Mouse (Mus musculus): ENCODE measurements around the gene Acvr1b.

Gene Acvr1b

DNA sequence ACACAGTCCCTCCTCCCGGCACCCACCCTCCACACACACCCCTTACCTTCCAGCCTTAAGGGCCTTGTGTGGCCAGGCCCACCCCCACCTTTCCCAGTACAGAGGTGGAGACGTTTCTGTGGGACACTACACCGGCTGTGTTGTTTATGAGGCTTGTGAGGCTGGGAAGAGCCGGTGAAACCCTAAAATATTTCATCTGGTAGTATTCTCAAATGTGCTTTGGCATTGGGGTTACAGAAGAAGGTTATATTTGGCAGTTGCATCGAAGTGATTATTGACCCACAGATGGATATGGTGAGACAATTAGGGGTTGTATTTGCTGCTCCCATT lies 1.2 kb downstream of the Acvr1b start:
- DNase-seq (ENCODE audit: low read depth, low spot score): no peak

DNA sequence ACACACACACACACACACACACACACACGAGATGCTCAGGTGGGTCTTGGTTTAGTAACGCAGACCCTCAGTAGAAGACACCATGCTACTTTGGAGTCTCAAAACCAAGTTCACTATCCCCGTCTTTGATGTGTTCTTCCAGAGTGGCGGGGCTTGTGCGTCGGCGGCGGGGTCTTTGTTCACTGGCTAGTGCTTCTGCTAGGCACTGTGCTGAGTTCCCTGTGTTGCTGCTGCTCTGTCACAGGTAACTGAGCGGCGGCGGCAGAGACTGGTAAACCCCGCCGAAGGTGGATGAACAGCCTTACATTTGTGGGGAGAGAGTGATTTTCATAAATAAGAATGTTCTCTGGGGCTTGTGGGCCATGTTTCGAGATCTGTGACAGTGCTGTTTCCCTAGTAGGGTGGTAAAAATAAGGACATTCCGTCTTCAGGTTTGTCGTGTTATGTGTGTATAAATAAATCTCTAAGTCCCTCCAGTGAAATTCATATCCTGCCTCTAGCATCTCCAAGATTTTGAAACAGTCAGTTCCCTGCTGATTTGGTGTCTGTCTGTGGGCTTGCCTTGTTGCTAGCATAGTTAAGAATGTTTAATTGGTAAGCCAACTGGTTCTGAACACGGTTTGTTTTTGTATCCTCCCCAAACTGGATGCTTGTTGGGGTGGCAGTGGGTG lies 1.9 kb downstream of the Acvr1b start:
- no peak for DNase-seq (ENCODE audit: low read depth, low spot score)

DNA sequence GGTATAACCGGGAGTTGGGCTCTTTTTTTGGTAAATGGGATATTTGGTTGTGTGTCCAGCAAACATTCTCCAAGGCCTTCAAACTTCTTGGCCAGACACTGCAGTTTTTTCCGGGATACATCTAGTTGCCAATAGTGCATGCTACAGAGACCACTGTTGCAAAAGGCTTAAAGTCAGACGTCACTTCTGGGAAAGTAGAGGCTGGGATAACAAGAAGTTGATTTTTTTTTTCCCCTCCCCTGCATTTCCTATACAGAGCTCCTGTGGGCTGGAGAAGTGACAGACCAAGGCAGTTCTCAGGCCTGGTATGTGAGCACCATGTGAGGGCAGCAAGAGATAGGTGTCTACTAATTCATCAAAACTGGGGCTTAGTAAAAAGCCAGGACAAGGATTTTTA lies 2.4 kb downstream of the Acvr1b start:
- DNase-seq (ENCODE audit: low read depth, low spot score): no peak

DNA sequence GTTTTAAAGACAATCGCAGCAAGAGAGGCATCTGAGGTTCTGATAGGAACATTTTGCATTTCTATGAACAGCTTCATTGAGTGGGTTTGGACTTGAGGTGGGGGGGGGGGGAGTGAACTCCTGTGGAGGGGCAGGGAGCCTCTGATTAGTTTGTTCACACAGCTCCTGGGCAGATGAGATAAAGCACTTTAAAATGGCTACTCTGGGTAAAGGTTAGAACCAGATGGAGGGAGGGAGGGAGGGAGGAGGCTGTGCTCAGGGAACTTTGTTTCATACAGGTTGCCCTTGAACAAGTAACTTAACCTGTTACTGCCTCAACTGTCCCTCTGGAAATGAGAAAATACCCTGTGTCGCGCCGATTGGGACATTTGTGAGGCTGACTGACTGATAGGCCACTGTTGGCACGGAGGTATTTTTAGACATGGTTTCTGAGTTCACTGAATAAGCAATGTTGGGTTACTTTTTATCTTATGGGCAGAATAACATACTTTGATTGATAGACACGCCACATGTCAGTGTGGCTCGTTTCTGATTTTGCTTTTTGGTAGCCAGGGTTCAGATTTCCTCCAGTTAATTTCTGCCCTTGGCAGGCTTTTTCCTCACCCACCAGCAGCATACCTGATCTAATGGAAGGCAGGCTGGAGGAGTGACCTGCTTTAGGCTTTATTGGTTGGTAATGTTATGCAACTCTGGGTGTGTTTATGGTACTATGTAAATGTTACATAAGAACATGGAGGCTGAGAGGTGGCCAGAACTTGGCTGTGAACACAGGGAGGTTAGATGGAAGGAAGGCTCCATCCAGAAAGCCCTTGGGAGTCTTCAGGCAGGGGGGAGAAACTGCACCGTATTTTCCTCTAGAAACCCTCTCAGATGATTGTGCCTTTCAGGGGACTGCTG lies 3.2 kb downstream of the Acvr1b start:
- DNase-seq (ENCODE audit: low read depth, low spot score): no peak

DNA sequence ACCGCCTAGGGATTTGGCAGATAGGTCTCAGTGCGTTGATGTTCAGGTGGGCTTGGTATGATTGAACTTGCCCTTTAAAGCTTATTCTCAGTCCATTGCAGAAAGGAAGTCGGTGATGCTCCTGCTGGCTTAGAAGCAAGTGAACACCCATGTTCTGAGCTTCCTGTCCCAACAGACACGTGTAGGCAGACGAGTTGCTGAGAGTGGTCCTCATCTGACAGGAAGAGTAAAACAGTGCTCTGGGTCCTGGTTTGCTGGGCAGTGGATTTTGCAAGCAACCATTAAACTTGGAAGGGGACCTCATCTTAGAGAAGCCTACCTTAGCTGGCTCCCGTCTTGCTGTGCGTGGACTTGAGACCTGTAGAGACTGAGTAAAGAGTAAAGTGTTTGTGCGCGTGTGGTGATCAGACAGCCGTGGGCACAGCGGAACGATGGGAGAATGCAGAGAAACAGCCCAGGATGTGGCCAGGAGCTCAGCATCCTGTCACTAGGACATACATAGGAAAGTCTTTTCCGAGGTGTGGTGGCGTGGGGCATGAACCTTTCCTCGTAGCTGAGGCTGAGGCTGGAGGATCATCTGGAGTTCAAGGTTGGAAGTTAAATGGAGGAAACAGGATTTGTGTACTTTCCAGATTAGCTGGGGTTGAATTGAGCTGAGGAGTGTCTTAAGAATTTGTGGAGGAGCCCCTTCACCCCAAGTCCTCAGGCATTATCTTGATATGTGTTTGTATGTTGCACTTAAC lies 6.7 kb downstream of the Acvr1b start:
- DNase-seq (ENCODE audit: low read depth, low spot score): no peak

DNA sequence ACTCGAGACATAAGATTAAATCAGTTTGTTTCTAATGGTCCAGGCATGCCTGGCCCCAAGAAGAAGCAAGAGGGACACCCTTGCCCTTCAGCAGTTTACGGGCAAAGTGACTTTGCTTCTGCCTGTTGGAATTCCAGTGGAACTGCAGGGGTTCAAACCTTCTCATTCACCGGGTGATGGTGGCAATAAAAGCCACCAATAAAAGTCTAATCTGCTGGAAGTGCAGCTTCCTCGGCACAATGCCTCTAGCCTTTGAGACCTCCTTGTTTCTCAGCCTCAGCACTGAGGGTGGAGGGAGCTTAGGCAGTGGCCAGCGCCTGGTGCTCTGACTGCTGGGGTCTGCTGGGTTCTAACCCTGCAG lies 7.2 kb downstream of the Acvr1b start:
- no peak for DNase-seq (ENCODE audit: low read depth, low spot score)

DNA sequence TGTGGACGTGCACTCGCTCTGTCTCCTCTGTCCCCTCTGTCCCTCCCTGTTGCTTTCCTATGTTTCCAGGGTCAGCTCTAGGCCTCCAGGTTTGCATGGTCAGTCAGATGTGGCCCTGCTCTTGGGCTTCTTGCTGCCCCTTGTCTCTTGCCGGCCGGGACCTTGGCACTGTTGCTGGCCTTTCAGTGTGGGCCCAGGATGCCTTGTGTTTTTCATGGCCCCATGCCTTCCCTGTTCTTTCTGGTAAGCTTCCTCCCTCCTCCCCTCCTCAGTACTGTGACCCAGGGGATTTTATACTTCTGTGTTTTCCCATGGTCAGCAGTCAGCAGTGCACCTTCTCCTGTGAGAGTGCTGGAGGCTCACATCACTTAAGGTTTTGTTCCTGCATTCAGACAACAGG lies 7.6 kb downstream of the Acvr1b start:
- DNase-seq (ENCODE audit: low read depth, low spot score): no peak

DNA sequence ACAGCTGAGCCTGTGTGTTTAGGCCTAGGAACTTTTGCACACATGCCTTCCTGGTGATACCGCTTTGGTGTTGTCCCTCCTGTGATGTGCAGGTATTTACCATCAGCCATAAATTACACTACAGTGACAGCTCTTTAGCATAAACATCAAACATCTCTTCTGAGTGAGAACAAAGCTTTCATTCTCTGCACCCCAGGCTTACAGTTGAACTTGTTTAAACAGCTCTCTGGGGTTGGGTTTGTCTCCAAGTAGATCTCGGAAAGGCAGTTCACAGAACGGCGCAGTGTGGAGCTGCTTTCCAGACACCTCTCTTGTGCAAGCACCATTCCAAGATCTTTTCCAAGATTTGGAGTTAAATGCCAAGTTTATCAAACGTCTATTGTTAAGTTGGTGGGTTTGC lies 8.8 kb downstream of the Acvr1b start:
- DNase-seq (ENCODE audit: low read depth, low spot score): no peak

DNA sequence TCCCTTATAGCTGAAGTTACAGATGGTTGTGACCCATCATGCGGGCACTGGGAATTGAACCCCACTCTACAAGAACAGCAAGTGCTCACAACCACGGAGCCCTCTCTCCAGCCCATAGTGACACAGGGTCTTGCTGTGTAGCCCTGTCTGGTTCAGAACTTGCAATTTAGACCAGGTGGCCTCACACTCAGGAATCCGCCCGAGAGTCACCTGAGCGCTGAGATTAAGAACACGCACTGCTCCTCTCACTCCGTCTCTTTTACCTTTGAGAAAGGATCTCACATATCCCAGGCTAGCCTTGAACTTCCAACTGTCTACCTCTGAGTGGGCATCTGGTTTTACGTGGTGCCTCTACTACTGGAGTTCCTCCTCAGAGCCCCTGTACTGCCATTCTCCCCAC lies 10.4 kb downstream of the Acvr1b start:
- no peak for DNase-seq (ENCODE audit: low read depth, low spot score)

DNA sequence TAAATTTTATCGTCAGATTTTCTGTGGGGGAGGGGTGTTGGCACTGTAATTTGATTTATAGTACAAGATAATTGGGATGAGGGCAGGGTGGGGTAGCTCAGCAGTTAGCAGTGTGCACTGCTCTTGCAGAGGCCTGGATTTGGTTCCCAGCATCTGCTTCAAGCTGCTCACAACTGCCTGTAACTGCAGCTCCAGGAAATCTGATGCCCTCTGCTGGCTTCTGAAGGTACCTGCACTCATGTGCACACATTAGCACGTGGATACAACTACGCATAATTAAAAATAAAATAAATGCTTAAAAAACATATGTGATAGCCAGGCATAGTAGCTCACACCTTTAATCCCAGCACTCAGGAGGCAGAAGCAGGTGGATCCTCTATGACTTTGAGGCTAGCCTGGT lies 11.7 kb downstream of the Acvr1b start:
- DNase-seq (ENCODE audit: low read depth, low spot score): no peak

DNA sequence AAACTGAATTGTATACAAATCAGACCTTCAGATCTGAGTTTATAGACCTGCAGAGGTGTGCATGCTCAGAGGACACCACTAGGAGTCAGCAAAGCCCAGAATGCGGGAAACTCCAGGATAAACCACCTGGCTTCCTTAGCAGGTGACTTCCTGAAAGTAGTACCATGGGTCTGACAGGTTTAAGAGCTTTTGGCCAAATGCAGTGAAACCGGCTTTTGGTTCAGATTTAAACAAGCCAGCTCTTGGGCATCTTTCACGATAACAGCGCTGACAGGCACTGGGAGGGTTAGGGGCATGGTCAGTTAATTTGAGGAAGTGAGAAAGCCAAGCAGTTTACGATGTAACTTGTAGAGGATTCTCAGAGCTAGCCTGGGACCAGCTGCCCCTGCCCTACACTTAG lies 14.0 kb downstream of the Acvr1b start:
- DNase-seq (ENCODE audit: low read depth, low spot score): no peak

DNA sequence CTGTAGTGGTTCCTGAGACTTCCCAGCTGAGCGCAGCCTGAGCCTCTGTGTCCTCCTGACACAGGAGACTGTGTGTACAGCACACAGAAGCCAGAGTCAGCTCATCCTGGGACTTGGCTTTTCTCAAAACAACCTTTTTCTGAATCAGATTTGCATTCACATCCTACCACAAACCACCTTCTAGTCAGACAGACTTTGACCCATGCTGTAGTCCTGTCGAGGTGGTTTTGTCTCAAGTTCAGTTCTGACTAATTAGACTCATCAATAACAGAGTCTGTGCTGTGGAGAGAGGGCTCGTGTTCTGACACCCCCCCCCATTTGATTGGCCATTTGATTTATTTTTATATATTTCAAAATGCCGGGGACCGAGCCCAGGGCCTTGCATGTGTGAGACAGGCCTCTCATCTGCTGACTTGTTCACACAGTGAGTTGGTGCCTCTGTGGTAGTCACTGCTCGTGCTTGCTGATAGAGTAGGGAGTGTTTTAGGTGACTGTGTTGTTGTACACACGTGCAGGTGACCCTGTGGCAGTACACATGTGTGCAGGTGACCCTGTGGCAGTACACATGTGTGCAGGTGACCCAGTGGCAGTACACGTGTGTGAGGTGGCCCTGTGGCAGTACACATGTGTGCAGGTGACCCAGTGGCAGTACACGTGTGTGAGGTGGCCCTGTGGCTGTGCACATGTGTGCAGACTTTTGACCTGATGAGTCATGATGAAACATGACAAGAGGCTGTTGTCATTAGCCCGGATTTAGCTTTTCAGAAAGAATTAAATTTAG lies 16.3 kb downstream of the Acvr1b start:
- DNase-seq (ENCODE audit: low read depth, low spot score): no peak

DNA sequence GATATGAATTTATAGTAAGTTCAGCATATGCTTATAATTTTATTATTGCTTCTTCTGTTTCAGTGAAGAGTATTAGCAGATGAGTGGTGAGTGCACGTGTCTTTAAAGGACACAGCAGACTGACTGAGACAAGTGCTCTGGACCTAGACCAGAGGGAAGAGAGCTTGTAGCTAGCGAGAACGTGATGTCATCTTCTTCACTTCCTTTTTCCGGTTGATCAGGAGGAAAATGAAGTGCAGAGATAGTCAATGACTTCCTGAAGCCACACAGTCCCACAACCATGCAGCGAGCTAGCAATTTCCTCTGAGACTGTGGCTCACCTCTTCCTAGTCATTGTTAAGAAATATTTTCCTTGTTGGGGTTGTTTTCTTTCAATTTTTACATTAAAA lies 16.9 kb downstream of the Acvr1b start:
- no peak for DNase-seq (ENCODE audit: low read depth, low spot score)

DNA sequence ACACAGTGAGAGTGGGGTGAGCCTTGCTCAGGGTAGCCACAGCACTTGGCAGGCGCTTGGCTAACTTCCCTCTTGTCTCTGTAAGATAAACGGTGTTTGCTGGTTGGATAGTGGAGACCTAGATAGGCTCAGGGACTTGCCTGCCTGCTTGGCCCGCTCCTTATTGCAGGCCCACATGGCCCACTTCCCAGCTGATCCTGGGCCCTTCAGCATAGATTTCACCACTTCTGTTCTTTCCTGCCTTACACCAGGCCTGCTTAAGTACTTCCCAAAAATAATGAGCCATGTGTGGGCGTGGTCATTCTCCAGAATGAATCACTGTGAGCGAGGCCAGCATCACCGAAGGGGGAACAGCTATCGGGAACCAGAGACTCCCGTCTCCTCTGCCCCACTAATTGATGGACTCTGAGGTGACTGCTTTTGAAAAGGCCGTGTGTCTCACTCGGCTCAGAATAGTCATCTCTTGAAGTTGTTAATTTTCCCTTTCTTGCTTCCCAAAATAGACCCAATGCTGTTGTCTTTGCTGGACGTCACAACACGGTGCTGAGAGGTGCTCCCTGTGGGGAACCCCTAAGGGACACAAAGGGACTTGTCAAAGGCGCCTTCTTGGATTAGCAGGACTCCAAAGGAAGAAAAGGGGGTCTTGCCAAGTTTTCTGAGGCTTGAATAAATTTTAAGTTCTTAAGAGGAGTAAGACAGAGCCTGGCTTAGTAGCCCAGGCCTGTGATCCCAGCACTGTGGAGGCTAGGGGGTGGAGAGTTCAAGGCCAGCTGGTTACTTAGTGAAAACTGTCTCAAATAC lies 17.8 kb downstream of the Acvr1b start:
- no peak for DNase-seq (ENCODE audit: low read depth, low spot score)

DNA sequence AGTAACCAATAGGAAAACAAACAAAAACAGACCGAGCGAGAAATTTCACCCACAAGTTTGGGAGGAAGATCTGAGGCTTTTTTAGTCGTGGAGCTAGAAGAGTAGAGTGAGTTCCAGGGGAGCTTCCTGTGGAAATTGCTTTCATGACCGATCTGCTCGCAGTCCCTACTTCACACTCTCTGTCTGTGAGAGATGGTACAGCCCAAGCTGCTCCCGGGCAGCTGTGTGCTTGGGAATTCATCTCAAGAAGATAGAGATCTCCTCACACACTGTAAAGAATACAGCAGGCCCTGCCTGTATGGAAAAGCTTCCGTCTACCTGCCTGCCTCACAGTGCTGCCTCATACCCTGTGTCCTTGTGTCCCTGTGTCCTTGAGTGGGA lies 18.4 kb downstream of the Acvr1b start:
- DNase-seq (ENCODE audit: low read depth, low spot score): no peak

DNA sequence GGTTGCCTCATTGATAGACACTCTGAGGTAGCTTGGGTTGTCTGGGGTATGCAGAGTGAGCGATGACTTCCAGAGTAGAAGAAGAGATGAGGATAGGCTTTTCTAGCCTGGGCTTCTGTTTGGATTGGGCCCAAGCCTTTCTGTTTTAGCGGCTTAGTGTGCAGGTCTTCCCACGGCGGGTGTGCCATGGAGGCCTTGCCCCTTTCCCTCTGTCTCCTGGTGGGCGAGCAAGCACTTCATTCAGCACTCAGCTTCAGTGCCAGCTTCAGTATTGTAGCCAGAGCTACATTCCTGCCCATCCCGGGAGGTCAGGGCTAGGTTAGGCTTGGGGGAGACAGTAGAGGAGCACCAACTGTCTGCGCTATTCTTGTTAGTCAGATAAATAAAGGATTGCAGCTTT lies 18.8 kb downstream of the Acvr1b start:
- no peak for DNase-seq (ENCODE audit: low read depth, low spot score)

DNA sequence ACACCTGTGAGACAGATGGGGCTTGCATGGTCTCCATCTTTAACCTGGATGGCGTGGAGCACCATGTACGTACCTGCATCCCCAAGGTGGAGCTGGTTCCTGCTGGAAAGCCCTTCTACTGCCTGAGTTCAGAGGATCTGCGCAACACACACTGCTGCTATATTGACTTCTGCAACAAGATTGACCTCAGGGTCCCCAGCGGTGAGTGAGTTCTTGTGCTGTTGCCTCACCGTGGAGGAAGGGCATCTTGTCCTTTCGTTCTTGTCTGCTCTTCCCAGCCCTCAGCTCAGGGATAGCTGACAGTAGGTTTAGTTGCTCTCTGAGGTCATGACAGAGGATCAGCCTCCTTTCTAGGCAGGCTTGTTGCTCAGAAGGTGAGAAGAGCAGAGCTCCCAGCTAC lies 20.1 kb downstream of the Acvr1b start:
- DNase-seq (ENCODE audit: low read depth, low spot score): no peak

DNA sequence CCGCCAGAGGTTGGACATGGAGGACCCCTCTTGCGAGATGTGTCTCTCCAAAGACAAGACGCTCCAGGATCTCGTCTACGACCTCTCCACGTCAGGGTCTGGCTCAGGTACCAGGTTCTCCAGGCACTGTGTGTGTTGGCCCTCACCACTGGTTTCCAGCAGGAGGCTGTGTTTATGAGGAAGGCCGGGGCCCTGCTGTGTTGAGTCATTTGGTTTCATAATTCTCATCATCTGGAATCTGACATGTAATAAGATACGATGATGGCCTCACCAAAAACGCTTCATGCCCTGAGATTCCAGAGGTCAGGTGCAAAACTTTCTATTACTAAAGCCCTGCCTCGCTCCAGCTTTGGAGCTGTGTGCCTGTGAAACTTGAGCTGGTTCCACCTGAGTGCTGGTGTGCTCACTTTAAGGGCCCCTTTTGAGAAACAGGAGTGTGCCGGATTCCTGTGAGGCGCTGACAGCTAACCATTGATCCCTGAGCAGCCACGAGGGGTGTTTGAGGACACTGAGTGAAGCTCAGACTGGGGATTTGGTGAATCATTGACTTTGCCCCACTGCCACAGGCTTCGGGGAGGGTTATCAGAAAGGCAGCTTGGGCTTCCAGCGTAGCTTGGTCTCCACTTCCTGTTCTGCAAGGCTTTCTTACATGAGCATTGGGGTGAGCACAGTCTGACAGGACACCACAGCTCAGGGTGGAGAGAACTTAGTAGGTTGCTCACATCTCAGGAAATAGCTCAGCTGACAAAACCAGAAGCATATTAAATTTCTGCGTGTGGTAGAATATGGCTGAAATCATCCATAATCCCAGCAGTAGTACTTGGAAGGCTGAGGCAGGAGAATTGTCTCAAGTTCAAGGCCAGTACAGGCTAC lies 21.3 kb downstream of the Acvr1b start:
- no peak for DNase-seq (ENCODE audit: low read depth, low spot score)

DNA sequence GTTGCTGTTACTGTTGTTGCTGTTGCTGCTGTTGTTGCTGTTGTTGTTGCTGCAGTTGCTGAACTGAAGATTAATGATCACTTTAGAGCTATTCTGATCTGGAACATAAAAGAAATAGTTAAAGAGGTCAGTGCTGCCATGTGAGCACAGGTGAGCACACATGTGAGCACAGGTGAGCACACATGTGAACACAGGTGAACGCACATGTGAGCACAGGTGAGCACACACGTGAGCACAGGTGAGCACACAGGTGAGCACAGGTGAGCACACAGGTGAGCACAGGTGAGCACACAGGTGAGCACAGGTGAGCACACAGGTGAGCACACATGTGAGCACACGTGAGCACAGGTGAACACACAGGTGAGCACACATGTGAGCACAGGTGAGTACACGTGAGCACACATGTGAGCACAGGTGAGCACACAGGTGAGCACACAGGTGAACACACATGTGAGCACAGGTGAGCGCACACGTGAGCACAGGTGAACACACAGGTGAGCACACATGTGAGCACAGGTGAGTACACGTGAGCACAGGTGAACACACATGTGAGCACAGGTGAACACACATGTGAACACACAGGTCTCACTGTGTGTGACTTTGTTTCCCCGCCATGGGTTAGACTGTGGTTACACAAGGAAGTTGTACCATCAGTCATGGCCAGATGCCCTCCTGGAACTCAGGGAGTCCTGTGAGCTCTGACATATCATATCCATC lies 22.4 kb downstream of the Acvr1b start:
- DNase-seq (ENCODE audit: low read depth, low spot score): no peak

DNA sequence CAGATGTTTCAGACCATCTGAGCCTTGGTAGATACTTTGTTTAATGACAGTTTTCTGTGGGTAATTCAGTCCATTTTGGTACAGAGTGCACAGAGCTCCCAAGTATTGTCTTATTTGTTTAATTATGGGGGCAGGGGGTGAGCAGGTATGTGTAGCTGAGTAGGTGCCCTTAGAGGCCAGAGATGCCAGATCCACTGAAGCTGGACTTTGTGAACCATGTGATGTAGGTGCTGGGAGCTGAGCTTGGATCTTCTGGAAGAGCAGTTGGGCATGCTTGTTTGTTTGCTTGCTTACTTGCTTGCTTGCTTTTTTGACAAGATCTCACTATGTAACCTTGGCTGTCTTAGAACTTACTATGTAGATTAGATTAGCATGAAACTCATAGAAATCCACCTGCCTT lies 23.1 kb downstream of the Acvr1b start:
- no peak for DNase-seq (ENCODE audit: low read depth, low spot score)

Data from retina, adult 2 months (tissue).